Mouse (Mus musculus) cerebellum, postnatal 36 days (tissue): ENCODE data around the gene Ahdc1.
A peak's percentile ranks its signal among the peaks of the same experiment; 100 is the strongest.
"Not testable (repeated sequence)": the region's sequence is repeated elsewhere in the genome, so short reads cannot be mapped to it uniquely, and the experiment has no call there.

Experiments
- DNase-seq, 2 experiments: peaks; one replicate each; pipeline ENCODE4 v3.0.0; 2021 to 2022; ENCODE audit warnings: mixed read lengths in 2 of 2

The Ahdc1 gene

GRCm38 (mm10) chr4:133082216-133082773 lies 71.2 kb downstream of the Ahdc1 start:
- DNase-seq = no peak

- peak; percentile 69 to 76 for DNase-seq
These were observed 73.2 kb downstream of the Ahdc1 start for GRCm38 (mm10) chr4:133083991-133084861.

DNA sequence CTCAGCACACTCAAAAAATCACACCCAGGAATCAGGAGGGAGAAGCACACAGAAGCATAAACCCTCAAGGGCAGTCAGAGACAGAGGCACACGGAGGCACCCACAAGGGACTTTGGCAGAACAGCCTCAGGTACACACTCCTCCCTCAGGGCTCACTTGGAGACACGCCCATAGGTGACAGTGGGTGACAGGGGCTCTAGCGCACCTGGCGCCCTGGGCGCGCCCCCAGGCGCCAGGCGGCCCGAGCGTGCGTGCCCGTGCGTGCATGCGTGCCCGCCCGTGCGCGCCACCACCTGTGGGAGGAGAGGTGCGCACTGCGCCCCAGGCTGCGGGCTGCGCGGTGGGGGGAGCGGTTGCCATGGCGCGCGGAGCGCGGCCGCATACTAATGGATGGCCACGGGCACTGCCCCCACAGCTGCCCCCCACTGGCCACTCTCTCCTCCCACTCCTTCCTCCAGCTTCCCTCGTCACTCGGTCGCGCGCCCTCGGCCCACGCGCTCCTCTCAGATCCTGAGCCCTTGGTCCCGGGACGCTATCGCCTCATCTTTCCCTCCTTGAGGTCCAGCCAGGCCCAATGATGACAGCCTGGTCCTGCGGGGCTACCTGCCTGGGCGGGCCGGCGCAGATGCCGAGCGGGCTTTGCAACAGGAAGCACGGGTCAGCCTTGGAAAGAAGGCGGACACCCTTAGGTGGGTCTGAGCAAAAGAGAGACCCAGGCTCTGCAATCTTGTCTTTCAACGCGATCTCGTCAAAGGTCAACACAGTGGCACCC lies 74.1 kb downstream of the Ahdc1 start:
- peak; percentile 61 to 72 for DNase-seq

DNA sequence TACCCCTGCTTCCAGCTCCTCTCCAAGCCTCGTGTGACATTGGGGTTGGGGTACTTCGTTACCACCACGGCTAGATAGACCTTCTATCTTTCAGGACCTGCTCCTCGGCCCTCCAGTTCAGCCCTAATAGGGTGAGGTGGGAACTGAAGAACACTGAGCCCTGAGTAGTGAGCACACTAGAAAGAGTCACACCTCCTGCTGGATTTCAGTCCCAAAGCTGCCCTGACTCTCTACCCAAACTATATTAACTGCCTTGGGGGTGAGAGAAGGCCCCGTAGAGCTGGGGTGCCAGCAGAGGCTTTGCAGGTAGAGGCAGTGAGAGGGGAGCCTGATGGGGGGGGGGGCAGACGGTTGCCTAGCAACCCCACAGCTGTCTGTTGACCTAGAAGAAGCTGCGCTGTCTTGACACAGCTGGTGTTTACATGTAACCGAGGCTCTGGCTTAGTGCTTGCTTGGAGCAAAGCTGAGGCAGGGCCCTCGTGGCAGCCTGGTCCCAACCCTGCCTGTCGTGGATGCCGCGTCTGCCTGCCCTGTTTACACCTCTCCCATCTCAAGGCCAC lies 74.8 kb downstream of the Ahdc1 start:
- no peak for DNase-seq

GRCm38 (mm10) chr4:133087177-133087714 lies 76.2 kb downstream of the Ahdc1 start:
- DNase-seq = no peak

DNA sequence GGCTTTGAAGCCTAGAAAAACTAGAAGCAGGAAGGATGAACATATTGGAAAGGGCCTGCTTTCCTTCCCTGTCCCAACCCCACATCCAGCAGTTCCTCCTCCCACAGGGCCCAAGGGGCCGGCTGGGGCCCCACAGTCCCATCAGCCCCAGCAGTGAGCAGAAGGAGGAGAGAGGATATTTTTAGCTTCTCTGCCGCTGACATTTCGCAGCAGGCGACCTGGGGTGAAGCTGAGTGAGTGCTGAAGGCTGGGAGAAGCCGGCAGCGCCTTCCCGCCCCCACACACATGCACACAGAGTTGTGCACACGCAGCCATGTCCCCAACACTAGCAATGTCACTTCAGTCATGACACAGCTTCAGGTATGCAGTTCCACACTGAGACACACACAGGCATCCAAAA lies 76.8 kb downstream of the Ahdc1 start:
- DNase-seq = no peak

DNA sequence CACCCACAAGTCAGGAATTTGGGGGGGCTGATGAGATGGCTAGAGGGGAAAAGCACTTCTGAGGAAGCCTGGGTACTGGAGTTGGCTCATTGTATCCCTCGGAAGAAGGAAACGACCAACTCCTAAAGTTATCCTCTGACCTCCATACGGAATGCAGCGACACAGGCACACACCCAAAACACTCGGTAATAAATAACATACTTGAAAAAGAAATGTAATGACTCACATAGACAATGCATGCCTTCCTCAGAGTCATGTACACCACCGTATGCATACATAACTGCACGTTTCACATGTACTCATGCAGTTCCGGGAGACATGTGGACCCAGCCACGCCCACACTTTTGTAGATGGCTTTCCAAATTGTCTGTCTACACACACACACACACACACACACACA lies 78.3 kb downstream of the Ahdc1 start:
- no peak for DNase-seq

GRCm38 (mm10) chr4:133089802-133090201 lies 78.7 kb downstream of the Ahdc1 start:
- no peak for DNase-seq

DNA sequence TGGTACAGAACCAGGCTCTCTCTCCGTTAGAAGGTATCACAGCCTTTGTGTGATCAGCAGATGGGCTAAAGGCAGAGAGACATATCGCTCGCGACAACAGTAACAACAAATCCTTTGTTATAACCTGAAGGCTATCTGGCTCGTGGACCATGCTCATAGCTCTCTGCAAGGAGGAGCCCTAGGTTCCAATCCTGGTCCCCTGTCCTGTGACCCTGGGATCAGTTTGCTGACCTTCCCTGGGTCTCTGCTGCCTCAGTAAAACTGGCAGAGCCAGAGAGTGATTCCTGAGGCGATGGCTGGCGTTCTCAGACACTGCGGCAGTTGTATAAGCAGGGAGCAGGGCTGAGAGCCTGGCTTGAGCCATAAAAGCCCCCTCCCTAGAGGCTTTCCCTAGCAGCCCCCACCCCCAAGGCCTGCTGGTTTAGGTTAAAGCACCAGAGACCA lies 79.2 kb downstream of the Ahdc1 start:
- no peak for DNase-seq

DNA sequence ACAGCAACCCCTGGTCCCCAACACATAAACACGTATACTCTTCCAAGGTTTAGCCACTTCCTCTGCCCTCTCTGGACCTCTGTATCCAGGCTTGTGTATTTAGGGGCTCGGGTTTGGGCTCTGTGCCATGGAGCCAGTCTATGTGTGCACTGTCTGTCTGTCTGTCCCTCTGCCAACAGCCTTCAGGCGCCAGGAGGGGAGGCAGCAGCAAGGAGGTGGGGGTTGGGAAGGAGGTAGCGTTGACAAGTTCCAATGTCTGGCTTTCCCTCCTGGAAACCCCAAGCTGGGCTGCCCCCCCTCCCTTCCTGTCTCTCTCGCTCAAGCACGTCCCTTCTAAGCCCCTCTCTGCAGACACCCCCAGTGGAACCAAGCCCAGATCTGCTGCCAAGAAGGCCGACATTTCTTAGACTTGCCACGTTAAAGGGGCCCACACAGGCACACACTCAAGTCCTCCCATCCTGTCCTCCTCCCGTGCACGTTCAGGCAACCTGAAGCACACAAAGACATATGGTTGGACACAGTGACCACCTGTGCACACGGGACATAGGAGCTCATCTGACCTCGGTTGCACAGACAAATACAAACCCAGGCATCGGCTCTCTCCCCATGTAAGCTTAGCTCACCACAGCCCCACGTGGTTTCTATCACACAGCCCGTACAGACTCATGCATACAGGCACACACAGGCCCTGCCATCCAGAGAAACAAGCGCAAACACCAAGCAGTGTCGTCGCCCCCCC lies 79.8 kb downstream of the Ahdc1 start:
- DNase-seq = no peak

DNA sequence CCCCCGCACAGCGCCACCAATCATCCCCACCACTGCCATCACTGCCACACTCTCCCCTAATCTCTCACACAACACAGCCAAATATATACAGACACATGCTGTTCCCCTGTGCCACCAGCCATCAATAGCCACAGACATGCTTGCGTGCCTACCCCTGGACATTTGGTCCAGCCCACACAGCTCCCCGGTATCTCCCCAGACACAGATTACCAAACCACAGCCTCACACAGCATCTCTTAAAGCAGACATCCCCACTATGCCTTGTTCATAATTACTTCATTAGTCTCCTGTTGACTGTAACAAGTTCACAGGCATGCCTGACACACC lies 80.4 kb downstream of the Ahdc1 start:
- DNase-seq = no peak

DNA sequence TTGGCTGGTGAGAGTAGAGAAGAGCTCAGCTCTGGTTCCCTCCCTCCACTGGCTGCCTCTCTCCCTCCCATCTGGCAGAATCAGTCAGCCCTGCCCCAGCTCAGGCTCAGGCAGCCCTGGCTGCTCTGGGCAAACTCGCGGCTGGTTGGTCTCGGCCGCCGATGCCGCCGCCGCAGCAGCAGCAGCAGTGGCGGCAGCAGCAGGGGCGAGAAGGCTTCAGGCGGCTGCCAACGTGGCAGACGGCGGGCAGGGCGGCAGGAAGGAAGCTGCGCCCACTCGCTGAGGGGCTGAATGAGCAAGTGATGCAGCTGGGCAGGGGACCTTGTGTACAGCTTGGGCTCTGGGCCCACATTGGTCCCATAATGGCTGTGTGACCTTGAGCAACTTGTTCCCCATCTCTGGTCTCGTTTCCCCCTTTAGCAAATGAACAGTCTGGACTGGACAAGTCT lies 81.4 kb downstream of the Ahdc1 start:
- peak in 1 of 2 experiments; percentile 47 for DNase-seq

DNA sequence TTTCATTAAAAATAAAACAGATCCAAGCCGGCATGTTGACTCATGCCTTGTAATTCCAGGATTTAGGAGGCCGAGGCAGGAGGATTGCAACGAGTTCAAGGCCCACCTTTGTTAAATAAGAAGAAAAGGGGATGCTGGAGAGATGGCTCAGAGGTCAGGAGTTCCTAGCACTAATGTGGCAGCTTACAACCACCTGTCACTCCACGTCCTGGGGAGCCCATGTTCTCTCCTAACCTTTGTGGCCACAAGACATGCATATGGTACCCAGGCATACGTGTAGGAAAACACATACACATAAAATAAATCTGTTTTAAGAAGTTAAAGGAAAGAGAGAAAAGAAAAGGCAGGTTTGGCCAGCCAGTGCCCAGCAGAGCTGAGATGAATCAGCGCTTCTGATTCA lies 82.0 kb downstream of the Ahdc1 start:
- no peak for DNase-seq

DNA sequence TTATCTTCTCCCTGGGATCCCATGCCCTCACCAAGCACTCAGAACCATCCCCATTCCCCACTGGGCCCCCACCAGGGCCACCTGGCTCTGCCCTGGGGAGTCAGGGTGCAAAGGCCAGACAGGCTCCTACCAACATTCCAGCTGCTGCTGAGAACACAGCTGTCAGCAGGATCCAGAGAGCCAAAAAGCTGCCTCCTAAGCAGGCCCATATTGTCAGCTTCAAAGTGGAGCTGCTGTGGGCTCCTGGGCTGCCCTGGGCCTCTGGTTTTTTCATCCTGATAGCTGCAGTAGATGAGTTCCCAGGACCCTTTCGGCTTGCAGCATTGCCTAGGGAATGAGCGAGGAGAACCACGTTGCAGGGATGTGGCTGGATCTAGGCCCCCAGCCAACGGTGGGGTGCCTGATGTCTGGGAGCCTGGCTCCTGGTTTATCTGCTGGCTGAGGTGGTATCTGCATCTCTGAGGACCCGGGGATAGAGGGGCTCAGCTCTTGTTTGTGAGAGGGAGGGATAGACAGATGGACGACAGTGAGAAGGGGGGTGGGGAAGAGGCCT lies 82.5 kb downstream of the Ahdc1 start:
- no peak for DNase-seq

GRCm38 (mm10) chr4:133094255-133094654 lies 83.2 kb downstream of the Ahdc1 start:
- no peak for DNase-seq

GRCm38 (mm10) chr4:133094936-133095733 lies 84.1 kb downstream of the Ahdc1 start:
- peak; percentile 72 to 78 for DNase-seq

DNA sequence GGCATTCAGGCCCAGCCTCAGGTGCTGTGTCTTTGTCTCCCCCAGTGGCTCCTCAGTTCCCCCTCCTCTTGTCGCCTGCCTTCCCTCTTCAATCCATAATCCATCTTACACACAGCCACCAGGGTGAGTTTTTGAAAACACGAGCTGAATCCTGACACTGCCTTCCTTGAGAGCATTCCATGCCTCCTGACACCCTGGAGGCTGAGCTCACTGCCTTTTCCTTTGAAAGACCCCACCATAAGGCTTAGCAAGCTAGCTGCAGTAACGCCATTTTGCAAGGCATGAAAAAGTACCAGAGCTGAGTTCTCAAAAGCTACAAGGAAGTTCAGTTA lies 84.6 kb downstream of the Ahdc1 start:
- peak in 1 of 2 experiments; percentile 49 for DNase-seq

GRCm38 (mm10) chr4:133096671-133097070 lies 85.6 kb downstream of the Ahdc1 start:
- DNase-seq = not testable (repeated sequence)

GRCm38 (mm10) chr4:133101751-133102150 lies 90.7 kb downstream of the Ahdc1 start:
- no peak for DNase-seq

- DNase-seq = peak; percentile 49
These were observed 92.6 kb downstream of the Ahdc1 start for GRCm38 (mm10) chr4:133103525-133104193.

DNA sequence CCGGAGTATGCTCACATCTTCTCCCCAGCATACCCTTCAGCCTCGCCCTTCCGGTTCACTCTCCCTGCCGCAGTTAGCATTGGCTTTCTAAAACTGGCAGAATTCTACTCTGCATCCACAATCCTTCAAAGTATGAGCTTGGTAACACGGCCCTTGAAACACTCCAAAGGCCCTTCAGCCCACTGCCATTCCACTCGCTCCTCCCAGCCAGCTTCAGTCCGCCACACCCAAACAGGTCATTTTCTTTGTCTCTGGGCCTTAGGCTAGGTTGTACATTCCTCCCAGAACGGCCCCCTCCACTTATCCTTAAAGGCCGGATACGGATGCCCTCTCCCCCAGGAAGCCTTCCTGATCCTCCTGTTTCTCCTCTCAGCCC lies 93.1 kb downstream of the Ahdc1 start:
- DNase-seq = no peak
